Comparison of ENCODE assay signal across 20 mouse cellular contexts in the genomic region with DNA sequence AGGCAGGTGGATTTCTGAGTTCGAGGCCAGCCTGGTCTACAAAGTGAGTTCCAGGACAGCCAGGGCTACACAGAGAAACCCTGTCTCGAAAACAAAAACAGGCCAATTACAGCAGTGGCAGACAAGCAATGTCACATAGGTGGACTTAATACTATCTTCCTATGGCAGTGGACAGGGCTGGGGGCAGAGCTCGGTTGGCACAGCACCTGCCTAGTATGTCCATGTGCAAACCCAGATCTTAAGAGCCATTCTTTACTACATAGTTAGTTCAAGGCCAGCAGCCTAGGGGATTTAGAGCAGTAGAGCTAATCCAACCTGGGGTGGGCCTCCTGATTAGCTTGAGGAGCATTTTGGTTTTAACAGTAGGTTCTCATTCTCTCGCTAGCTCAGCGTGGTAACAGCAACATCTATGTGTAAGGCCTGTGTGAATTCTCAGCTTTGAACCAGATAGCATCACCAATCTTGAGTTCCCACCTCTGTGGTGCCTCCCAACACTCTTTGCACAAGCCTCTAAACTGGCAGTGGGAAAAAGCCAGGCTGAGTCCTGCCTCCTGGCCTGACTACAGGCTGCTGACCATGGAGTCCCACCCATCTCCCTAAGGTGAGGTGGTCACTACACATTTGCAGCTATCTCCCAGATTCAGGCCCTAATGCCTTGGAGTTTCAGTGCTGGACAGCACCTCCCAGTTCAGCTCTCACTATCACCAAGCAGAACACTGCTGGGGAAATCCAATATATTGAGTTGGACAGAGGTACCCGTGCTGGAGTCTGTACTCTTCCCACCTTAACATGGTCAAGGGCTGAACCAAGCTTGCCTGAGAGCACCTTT. TPM values are rescaled to one million over a fixed set of nuclear protein-coding genes. Genes with fewer than 3 reads are reported as not detected.
DNase-seq lines count a peak whose midpoint lies in the region; ATAC-seq and TF ChIP-seq lines count a peak whose summit lies in the region.
"Had no signal": no experiment of that assay in that cellular context is flagged by ENCODE, and none has a peak within 500 bp of the region (broad histone marks: within the 10 kb centered on the region; RNA-seq: fewer than 3 reads in every experiment).

No protein-coding gene starts in this region.

- H3K27ac ChIP-seq in intestine, postnatal 0 days (ENCODE audit: low read depth, low read length): 0 out of 2 replicates have a peak overlapping the region, but pooled peaks have one; percentile 35
- no peak overlapping the region for H3K27ac ChIP-seq in intestine, embryonic 15.5 days
- peak overlapping the region; percentile 98 for H3K27ac ChIP-seq in liver, embryonic 12.5 days
- H3K27ac ChIP-seq: embryonic facial prominence, embryonic 13.5 days; heart, embryonic 13.5 days; hindbrain, embryonic 15.5 days; limb, embryonic 12.5 days had no signal

- no peak overlapping the region for H3K4me3 ChIP-seq in intestine, postnatal 0 days (ENCODE audit: low read depth, low read length)
- H3K4me3 ChIP-seq in intestine, embryonic 15.5 days (replicated peaks): no peak overlapping the region
- peak overlapping the region; percentile 40; the same call in 1 of the 2 replicates for H3K4me3 ChIP-seq in G1E (ENCODE audit: low read depth, low read length)
- H3K4me3 ChIP-seq in liver, embryonic 12.5 days: peak overlapping the region; percentile 91
- H3K4me3 ChIP-seq: embryonic facial prominence, embryonic 13.5 days; heart, embryonic 13.5 days; hindbrain, embryonic 15.5 days; limb, embryonic 12.5 days had no signal

- H3K36me3 ChIP-seq in intestine, postnatal 0 days (ENCODE audit: control insufficient read depth, insufficient read depth): peaks cover 24% of the 10 kb centered on the region
- peaks cover 12% of the 10 kb centered on the region; the same call in 1 of the 2 replicates for H3K36me3 ChIP-seq in intestine, embryonic 15.5 days
- H3K36me3 ChIP-seq in G1E (replicated peaks): peaks cover 59% of the 10 kb centered on the region
- H3K36me3 ChIP-seq in liver, embryonic 12.5 days: peaks cover 42% of the 10 kb centered on the region

- no peak for DNase-seq in G1E (ENCODE audit: low spot score)
- DNase-seq in urinary bladder, postnatal 10 days (ENCODE audit: low spot score): no peak
- no peak for DNase-seq in adipocyte (ENCODE audit: low spot score)
- DNase-seq in layer of hippocampus, postnatal 25 days (ENCODE audit: extremely low spot score in 1 of 2, low spot score in 1 of 2): no peak
- DNase-seq: cerebellum, adult 11 months; gastrocnemius, postnatal 36 days; heart, postnatal 36 days; kidney, adult 11 months; kidney, postnatal 14 days; layer of hippocampus, adult 9-11 months; midbrain, embryonic 14.5 days; right cerebral cortex, adult 18-20 months; thymus, adult 18-20 months had no signal

- H3K9me3 ChIP-seq in intestine, postnatal 0 days (ENCODE audit: control insufficient read depth): no peaks in the 10 kb centered on the region
- H3K9me3 ChIP-seq in intestine, embryonic 15.5 days: no peaks in the 10 kb centered on the region
- no peaks in the 10 kb centered on the region for H3K9me3 ChIP-seq in G1E (replicated peaks)
- no peaks in the 10 kb centered on the region for H3K9me3 ChIP-seq in liver, embryonic 12.5 days (replicated peaks)
- H3K9me3 ChIP-seq: embryonic facial prominence, embryonic 13.5 days; heart, embryonic 13.5 days; hindbrain, embryonic 15.5 days; limb, embryonic 12.5 days had no signal

- no peak overlapping the region for H3K9ac ChIP-seq in intestine, postnatal 0 days (ENCODE audit: low read depth, low read length)
- H3K9ac ChIP-seq in intestine, embryonic 15.5 days: no peak overlapping the region
- peak overlapping the region; percentile 91 for H3K9ac ChIP-seq in liver, embryonic 12.5 days
- H3K9ac ChIP-seq: embryonic facial prominence, embryonic 13.5 days; heart, embryonic 13.5 days; hindbrain, embryonic 15.5 days; limb, embryonic 12.5 days had no signal

- 55% methylated on average over 6 of the region's 6 CpGs for WGBS in intestine, postnatal 0 days
- 62% methylated on average over 6 of the region's 6 CpGs for WGBS in intestine, embryonic 15.5 days
- 20% methylated on average over 6 of the region's 6 CpGs for whole genome bisulfite sequencing in liver, embryonic 12.5 days (ENCODE audit: insufficient replicate concordance)

- no peak for TF ChIP-seq CTCF in intestine, postnatal 0 days (IDR thresholded peaks at IDR 0.05; ENCODE audit: low read depth)
- no peak for TF ChIP-seq CTCF in G1E (IDR thresholded peaks at IDR 0.05; ENCODE audit: low read depth, low read length)

- 0 out of 2 replicates have a peak, but pooled peaks cover 3% of the 10 kb centered on the region for H3K4me1 ChIP-seq in intestine, postnatal 0 days (replicated peaks; ENCODE audit: control insufficient read depth, insufficient read depth, low read length)
- H3K4me1 ChIP-seq in intestine, embryonic 15.5 days (replicated peaks): peaks cover 8% of the 10 kb centered on the region; the same call in 1 of the 2 replicates
- peaks cover 46% of the 10 kb centered on the region for H3K4me1 ChIP-seq in G1E (ENCODE audit: insufficient read depth, low read depth, low read length)
- peaks cover 65% of the 10 kb centered on the region for H3K4me1 ChIP-seq in liver, embryonic 12.5 days

- H3K27me3 ChIP-seq in intestine, postnatal 0 days (replicated peaks; ENCODE audit: control insufficient read depth, insufficient read depth, low read length): no peaks in the 10 kb centered on the region
- H3K27me3 ChIP-seq in intestine, embryonic 15.5 days (replicated peaks): no peaks in the 10 kb centered on the region
- H3K27me3 ChIP-seq in G1E (ENCODE audit: insufficient read depth, low read length): no peaks in the 10 kb centered on the region
- no peaks in the 10 kb centered on the region for H3K27me3 ChIP-seq in liver, embryonic 12.5 days (replicated peaks)
- H3K27me3 ChIP-seq: embryonic facial prominence, embryonic 13.5 days; heart, embryonic 13.5 days; hindbrain, embryonic 15.5 days; limb, embryonic 12.5 days had no signal

- no peak overlapping the region for H3K4me2 ChIP-seq in intestine, postnatal 0 days (replicated peaks; ENCODE audit: low read depth)
- no peak overlapping the region for H3K4me2 ChIP-seq in intestine, embryonic 15.5 days (replicated peaks)
- peak overlapping the region; percentile 90 for H3K4me2 ChIP-seq in liver, embryonic 12.5 days
- H3K4me2 ChIP-seq: embryonic facial prominence, embryonic 13.5 days; heart, embryonic 13.5 days; hindbrain, embryonic 15.5 days; limb, embryonic 12.5 days had no signal

- ATAC-seq in intestine, postnatal 0 days: no peak
- ATAC-seq in intestine, embryonic 15.5 days: no peak
- ATAC-seq in G1E (ENCODE audit: extremely low read depth, insufficient number of reproducible peaks, low FRiP score, poor library complexity, severe bottlenecking): no peak
- ATAC-seq in liver, embryonic 12.5 days: 0 out of 2 replicates have a peak, but pooled peaks have one; percentile 3

RNA-seq across cellular contexts. Expression of a gene that starts 2.8 kb away (rescaled TPM):
- 1,118 and 1,197 TPM in 2 replicates for polyA plus RNA-seq in intestine, postnatal 0 days (2015; fragmentation: Nextera tagmentation; extraction: Ambion mirVana)
- 1,374 and 1,471 TPM in 2 replicates for polyA plus RNA-seq in intestine, embryonic 15.5 days (2015; fragmentation: Nextera tagmentation; extraction: Ambion mirVana)
- total RNA-seq in G1E (2014; fragmentation: Nextera tagmentation) (2,957 and 3,127 TPM in 2 replicates), G1E (2017) (4,483 and 5,713 TPM in 2 replicates)
- 43,340 and 52,062 TPM in 2 replicates for polyA plus RNA-seq in G1E (2012)
- 1,190 and 1,274 TPM in 2 replicates for polyA plus RNA-seq in liver, embryonic 12.5 days (2016; fragmentation: Nextera tagmentation; extraction: Ambion mirVana)
- 1,000 to 10,000 TPM; 1,278 to 1,525 TPM for total RNA-seq in layer of hippocampus, postnatal 25 days (2021)

RNA-seq across cellular contexts. Expression of a gene that starts 35.1 kb away (rescaled TPM):
- polyA plus RNA-seq in intestine, postnatal 0 days (2015; fragmentation: Nextera tagmentation; extraction: Ambion mirVana): 14.8 and 16.2 TPM in 2 replicates
- polyA plus RNA-seq in intestine, embryonic 15.5 days (2015; fragmentation: Nextera tagmentation; extraction: Ambion mirVana): 83.2 and 92.6 TPM in 2 replicates
- total RNA-seq in G1E (2014; fragmentation: Nextera tagmentation) (280 and 288 TPM in 2 replicates), G1E (2017) (188 and 271 TPM in 2 replicates)
- polyA plus RNA-seq in G1E (2012): 36.0 and 48.7 TPM in 2 replicates
- polyA plus RNA-seq in liver, embryonic 12.5 days (2016; fragmentation: Nextera tagmentation; extraction: Ambion mirVana): 73.5 and 91.5 TPM in 2 replicates
- total RNA-seq in layer of hippocampus, postnatal 25 days (2021): 1 to 10 TPM in 1 of 2 experiments, under 1 TPM in 1; 0.85 to 2.6 TPM

Comparison
In these comparisons a context has a peak if more than half of its experiments do, and no peak if none do; other contexts are left out.
1. H3K4me3 ChIP-seq: peak in G1E (single experiment) and liver, embryonic 12.5 days (single experiment); none in intestine, postnatal 0 days (single experiment) and intestine, embryonic 15.5 days (single experiment).
2. RNA of a gene that starts 2.8 kb away (polyA plus RNA-seq): 43,340 to 52,062 TPM in G1E; 1,374 to 1,471 TPM in intestine, embryonic 15.5 days, 1,190 to 1,274 TPM in liver, embryonic 12.5 days and 1,118 to 1,197 TPM in intestine, postnatal 0 days; every median in the first group is over 10 times any median in the second.